Mouse (Mus musculus) cerebellum, postnatal 10 days (tissue): ENCODE measurements around the gene Ubl4b.

ENCODE experiments used
- DNase-seq, 2 experiments: peaks; one replicate each; pipeline ENCODE4 v3.0.0; 2021; ENCODE audit warnings: mixed read lengths in 2 of 2

The Ubl4b gene

DNA sequence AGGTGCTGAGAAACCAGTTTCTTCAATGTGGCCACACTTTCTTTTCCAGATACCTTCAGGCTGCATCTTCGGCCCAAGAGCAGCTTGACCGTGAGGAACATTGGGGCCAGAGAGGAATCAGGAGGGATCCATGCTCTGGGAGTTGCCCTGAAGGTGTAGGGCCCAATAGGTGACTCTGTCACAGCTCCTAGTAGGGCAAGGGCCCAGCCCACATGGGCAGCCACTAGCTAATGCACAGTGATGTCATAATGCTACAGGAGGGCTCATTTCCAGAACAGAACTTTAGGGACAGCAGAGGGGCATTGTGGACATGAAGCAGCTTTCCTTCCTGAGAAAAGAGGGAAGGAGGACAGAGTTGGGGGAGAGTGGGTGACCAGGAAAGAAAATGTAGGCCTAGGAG, at the start of gene Ubl4b:
TSS of gene Ubl4b (minus strand) at position 232 of the 400 bp plus-strand sequence.
- no peak for DNase-seq

- no peak for DNase-seq
These were observed 45.3 kb upstream of the Ubl4b start for GRCm38 (mm10) chr3:107600127-107600526.

GRCm38 (mm10) chr3:107597586-107598389, 42.9 kb upstream of the Ubl4b start:
- no peak for DNase-seq

GRCm38 (mm10) chr3:107597134-107597533, 42.3 kb upstream of the Ubl4b start:
- DNase-seq = no peak

GRCm38 (mm10) chr3:107596559-107596958, 41.7 kb upstream of the Ubl4b start:
- DNase-seq = peak; percentile 58 to 68

GRCm38 (mm10) chr3:107595938-107596461, 41.1 kb upstream of the Ubl4b start:
- no peak for DNase-seq

- DNase-seq = peak in 1 of 2 experiments; percentile 58
These were observed 40.5 kb upstream of the Ubl4b start for GRCm38 (mm10) chr3:107595264-107595937.

DNA sequence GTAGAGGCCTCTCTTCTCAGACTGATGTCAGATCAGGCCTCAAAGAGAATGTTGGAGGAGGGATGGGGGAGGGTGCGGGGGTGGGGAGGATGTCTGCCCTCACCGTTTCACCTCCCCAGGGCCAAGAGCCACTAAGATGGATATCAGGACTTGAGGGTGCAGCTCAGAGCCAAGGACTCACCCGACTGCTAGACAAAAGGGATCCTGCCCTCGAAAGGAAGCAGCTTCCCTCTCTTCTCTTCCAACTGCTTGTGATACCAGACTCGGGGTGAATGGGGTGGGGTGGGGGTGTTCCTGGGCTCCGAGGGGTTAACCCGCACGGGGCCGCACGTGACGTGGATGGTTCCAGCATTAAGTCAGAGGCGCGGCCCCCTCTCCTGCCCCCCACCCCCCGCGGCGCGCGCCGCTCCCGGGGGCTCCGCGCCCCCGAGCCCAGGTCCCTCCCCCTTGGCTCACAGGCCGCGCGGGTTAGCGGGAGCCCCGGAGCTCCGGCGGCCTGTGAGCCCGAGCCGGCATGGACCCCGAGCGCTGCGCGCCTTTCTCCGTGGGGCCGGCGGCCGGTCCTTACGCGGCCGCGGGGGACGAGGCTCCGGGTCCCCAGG, 39.9 kb upstream of the Ubl4b start, which contains the start of gene Alx3:
TSS of gene Alx3 (plus strand) at position 370 of the 602 bp plus-strand sequence.
- no peak for DNase-seq

DNA sequence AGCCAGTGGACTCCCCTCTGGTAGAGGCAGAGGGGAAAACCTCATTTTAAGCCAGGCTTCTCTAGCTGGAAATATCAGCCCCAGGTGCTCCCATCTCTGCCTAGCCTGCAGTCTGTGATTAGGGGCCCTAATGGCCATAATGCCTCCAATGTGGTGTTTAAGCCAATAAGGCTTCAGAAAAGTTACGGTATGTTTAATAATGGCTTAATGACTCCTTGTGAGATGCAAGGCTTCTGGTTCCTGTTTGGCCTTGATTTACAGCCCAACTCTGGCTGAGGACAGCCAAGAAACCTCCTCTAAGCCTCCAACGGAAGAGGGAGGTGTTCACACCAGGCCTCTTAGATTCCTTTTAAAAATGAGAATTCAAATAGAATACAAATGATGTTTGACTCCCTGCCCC, 38.8 kb upstream of the Ubl4b start:
- DNase-seq = no peak

DNA sequence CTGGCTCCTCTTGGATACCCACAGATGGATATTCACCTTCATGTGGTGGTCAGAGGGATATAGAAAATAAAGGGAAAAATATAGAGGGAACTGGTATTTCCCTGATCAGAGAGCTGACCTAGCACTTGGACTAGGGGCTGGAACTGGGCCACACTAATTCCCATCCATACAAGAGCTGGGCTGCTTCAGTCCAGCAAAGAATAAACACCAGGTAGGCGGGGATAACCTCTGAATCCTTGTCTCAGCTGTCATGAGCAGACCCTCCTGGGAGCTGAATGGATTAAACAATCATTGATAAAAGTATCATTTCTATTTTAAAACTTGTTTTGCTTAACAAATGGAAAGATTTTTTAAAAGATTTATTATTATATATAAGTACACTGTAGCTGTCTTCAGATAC, 36.7 kb upstream of the Ubl4b start:
- no peak for DNase-seq

DNA sequence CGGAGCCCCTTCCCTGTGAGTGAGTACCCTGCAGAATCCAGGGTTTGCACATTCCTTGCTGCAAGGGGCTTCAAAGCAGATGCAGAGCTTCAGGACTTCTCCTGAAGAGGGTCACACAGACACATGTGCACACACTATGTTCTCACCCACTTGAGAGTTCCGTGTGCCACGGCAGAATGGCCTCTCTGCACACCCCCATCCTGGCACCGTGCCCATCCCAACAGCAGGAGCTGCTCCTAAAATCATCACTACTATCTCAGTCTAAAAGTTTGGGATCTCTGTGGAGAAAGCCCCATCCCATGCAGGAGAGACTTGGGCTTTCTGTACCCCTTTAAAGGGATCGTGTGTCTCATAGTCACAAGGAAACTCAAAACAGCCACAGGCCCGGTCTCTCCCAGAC, 31.6 kb upstream of the Ubl4b start:
- DNase-seq = peak in 1 of 2 experiments; percentile 45

GRCm38 (mm10) chr3:107583893-107584292, 29.0 kb upstream of the Ubl4b start:
- no peak for DNase-seq

- DNase-seq = peak in 1 of 2 experiments; percentile 46
These were observed 28.2 kb upstream of the Ubl4b start for GRCm38 (mm10) chr3:107582875-107583767.

DNA sequence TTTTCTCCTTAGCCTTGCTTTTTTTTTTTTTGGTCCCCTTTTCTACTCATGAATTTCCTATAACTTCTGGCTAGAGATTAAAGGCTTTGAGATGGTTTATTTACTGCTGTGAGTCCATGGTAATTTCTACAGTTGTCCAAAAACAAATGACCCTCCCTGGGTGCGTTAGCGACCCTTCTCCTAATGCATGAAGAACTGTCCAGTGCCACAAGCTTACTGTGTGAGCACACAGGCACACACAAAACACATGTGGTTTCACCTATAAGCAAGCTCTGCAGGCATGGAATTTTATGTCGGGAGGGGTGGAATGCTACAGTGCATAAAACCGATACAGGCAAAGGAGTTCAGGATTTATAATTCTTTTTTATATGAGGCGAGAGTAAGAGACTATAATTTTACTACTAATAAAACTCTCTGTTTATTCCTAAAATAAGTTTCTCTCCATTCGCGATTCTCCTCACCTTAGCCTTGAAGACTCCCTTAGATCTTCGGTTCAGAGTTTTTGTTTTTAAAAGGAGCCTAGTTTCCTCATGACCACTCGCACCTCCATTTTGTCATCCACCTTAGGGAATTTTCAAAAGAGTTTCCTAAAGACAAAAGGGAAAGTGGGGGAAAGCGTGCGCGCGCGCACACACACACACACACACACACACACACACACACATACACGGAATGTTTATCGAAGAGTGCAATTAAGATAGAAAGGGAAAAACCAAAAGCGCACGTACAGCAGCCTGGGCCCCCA, 27.4 kb upstream of the Ubl4b start:
- DNase-seq = no peak

GRCm38 (mm10) chr3:107581103-107582010, 26.5 kb upstream of the Ubl4b start:
- no peak for DNase-seq

DNA sequence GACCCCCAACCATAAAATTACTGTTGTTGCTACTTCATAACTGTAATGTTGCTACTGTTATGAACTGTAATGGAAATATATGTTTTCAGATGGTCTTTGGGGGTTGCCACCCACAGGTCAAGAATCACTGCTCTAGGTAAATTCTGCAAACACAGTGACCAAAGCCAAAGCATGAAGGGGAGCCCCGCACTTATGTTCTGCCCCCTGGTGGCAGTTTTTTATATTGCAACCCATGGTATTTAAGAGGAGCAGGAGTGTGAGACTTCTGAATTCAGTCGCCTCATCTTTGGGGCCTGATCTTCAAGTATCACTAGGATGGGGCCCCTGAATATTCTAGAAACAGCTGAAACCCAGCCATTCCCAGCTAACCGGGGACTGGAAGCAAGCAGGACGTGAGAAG, 24.6 kb upstream of the Ubl4b start:
- DNase-seq = peak; percentile 91 to 96

DNA sequence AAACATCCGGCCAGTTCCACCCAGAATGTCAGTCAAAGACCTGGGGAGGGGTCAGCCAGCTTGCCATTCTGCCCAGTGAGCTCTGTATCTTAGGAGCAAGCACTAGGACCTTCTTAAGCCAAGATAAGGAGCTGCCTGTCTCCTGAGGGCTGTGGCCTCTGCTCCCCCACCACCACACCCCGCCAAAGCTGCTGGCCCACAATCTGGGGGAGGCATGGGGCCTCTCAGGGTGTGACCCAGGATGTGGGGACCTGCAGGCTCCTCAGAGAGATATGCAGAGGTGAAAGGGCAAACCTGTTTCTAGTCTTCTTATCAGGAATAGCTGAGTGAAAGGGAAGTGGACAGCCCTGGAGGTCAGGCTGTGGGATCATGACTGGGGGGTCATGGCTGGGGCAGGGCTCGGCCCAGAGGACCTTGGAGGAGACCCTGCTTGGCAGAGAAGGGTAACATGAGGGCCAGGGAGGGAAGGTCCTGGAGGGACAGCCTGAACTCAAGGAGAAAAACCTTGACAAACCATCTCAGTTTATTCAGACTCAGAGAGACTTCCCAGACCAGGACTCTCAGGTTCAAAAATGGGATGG, 23.0 kb upstream of the Ubl4b start:
- no peak for DNase-seq

DNA sequence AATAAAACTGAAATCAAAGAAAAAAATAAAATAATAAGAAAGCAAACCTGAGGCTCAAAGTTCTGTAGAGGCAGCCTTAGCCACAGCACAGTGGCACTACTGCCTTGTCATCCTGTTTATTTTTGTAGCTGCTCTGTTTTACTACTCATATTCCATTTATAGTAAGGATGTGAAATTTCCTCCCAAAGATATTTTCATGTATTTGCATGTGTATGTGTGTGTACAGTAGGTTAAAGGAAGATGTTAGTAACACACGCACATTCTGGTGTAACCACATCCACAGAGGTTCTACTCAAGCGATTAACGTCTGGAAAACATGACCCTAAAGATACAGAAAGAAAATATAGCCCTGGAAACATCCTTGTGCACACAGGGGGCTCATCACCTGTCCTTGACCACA, 21.9 kb upstream of the Ubl4b start:
- no peak for DNase-seq

DNA sequence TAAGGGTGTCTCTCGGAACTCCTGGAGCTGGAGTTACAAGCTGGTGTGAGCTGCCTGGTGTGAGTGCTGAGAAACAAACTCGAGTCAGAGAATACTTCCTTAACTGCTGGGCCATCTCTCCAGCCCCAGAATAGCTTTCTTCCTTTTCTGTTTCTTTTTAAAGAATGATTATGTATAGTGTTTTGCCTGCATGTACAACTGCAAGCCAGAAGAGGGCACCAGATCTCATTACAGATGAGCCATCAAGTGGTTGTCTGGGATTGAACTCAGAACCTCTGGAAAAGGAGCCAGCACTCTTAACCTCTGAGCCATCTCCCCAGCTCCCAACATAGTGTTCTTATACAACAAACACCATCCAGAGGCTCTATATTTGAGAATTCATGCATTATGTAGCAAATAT, 16.3 kb upstream of the Ubl4b start:
- DNase-seq = no peak

- no peak for DNase-seq
These were observed 13.8 kb upstream of the Ubl4b start for GRCm38 (mm10) chr3:107568721-107569120.
